Mouse (Mus musculus): Measurements from ENCODE around the gene 1500009C09Rik. TPM values are rescaled to one million over a fixed set of nuclear protein-coding genes. Genes with fewer than 3 reads are reported as not detected.

Gene 1500009C09Rik
- total RNA-seq, 2 experiments from 2014 or later = 98.3 to 115 TPM

- DNase-seq = peak; percentile 82 to 84
These were observed 3.8 kb downstream of the 1500009C09Rik start for GRCm38 (mm10) chr15:82255944-82256383.

- peak; percentile 59 to 73 for DNase-seq
These were observed 7.3 kb downstream of the 1500009C09Rik start for GRCm38 (mm10) chr15:82259510-82259909.

- DNase-seq = peak in 1 of 2 experiments; percentile 66
These were observed 14.2 kb downstream of the 1500009C09Rik start for GRCm38 (mm10) chr15:82266356-82266755.

- DNase-seq = peak in 1 of 2 experiments; percentile 54
These were observed 16.0 kb downstream of the 1500009C09Rik start for GRCm38 (mm10) chr15:82268185-82268584.

- DNase-seq = no peak
These were observed 16.6 kb downstream of the 1500009C09Rik start for GRCm38 (mm10) chr15:82268783-82269182.

GRCm38 (mm10) chr15:82271201-82271600 lies 19.0 kb downstream of the 1500009C09Rik start:
- peak; percentile 68 to 73 for DNase-seq

- no peak for DNase-seq
These were observed 20.1 kb downstream of the 1500009C09Rik start for GRCm38 (mm10) chr15:82272295-82272694.

GRCm38 (mm10) chr15:82274593-82274926 lies 22.4 kb downstream of the 1500009C09Rik start, which contains the start of gene Sept3:
TSS of gene Sept3 (plus strand) at chr15:82274893.
- no peak for DNase-seq

GRCm38 (mm10) chr15:82274927-82275901 lies 23.0 kb downstream of the 1500009C09Rik start:
- DNase-seq = peak; percentile 80 to 85

GRCm38 (mm10) chr15:82277591-82277990 lies 25.4 kb downstream of the 1500009C09Rik start:
- DNase-seq = peak; percentile 36 to 49

- DNase-seq = no peak
These were observed 28.4 kb downstream of the 1500009C09Rik start for GRCm38 (mm10) chr15:82280638-82281037.

- no peak for DNase-seq
These were observed 34.0 kb downstream of the 1500009C09Rik start for GRCm38 (mm10) chr15:82286157-82286556.

GRCm38 (mm10) chr15:82290252-82290651 lies 38.1 kb downstream of the 1500009C09Rik start:
- no peak for DNase-seq

GRCm38 (mm10) chr15:82292851-82293250 lies 40.7 kb downstream of the 1500009C09Rik start:
- no peak for DNase-seq

GRCm38 (mm10) chr15:82293271-82293711 lies 41.1 kb downstream of the 1500009C09Rik start:
- no peak for DNase-seq

- DNase-seq = no peak
These were observed 41.9 kb downstream of the 1500009C09Rik start for GRCm38 (mm10) chr15:82294059-82294458.

GRCm38 (mm10) chr15:82298764-82299561 lies 46.8 kb downstream of the 1500009C09Rik start, which contains the start of gene Wbp2nl:
TSS of gene Wbp2nl (plus strand) at chr15:82298954.
- DNase-seq = no peak

- DNase-seq = no peak
These were observed 54.9 kb downstream of the 1500009C09Rik start for GRCm38 (mm10) chr15:82307107-82307506.

GRCm38 (mm10) chr15:82308416-82308815 lies 56.2 kb downstream of the 1500009C09Rik start:
- no peak for DNase-seq

Data from layer of hippocampus, postnatal 36 days (tissue).